Mouse (Mus musculus) B cell, adult 2 months (primary cell): ENCODE measurements around the gene Slc35a2.
"Not testable (repeated sequence)": the region's sequence is repeated elsewhere in the genome, so short reads cannot be mapped to it uniquely, and the experiment has no call there.

ENCODE experiments used
- DNase-seq, 2 experiments: peaks; one replicate each; pipeline ENCODE4 v3.0.0; 2022

Slc35a2 gene

GRCm38 (mm10) chrX:7909242-7909641 is 25.4 kb downstream of the Slc35a2 start, which contains the start of gene Gm10490:
Gene Gm10490, plus strand, starts transcription at chrX:7909542.
- DNase-seq, result not testable (repeated sequence)

- no peak for DNase-seq
These were observed 26.6 kb downstream of the Slc35a2 start for GRCm38 (mm10) chrX:7910473-7910872.

- peak; percentile 46 to 47 for DNase-seq
These were observed 31.8 kb downstream of the Slc35a2 start for GRCm38 (mm10) chrX:7915669-7916068.

GRCm38 (mm10) chrX:7917960-7918359 is 34.1 kb downstream of the Slc35a2 start:
- not testable (repeated sequence) for DNase-seq

- DNase-seq, result no peak
These were observed 36.0 kb downstream of the Slc35a2 start, which contains the start of gene Pcsk1n for GRCm38 (mm10) chrX:7919601-7920383. Gene Pcsk1n, plus strand, starts transcription at chrX:7919822.

- DNase-seq, result no peak
These were observed 38.2 kb downstream of the Slc35a2 start for GRCm38 (mm10) chrX:7922032-7922431.

- DNase-seq, result no peak
These were observed 42.4 kb downstream of the Slc35a2 start for GRCm38 (mm10) chrX:7926266-7926665.

GRCm38 (mm10) chrX:7927116-7927515 is 43.3 kb downstream of the Slc35a2 start:
- DNase-seq, result no peak

- no peak for DNase-seq
These were observed 44.5 kb downstream of the Slc35a2 start, which contains the start of gene Eras for GRCm38 (mm10) chrX:7928270-7928790. Gene Eras, minus strand, starts transcription at chrX:7928607.

GRCm38 (mm10) chrX:7936874-7937273 is 53.0 kb downstream of the Slc35a2 start:
- no peak for DNase-seq

GRCm38 (mm10) chrX:7937667-7938066 is 53.8 kb downstream of the Slc35a2 start:
- DNase-seq, result no peak
